Mouse (Mus musculus): Measurements from ENCODE around the gene Hacd2. TPM values are rescaled to one million over a fixed set of nuclear protein-coding genes. Genes with fewer than 3 reads are reported as not detected.
A peak's percentile ranks its signal among the peaks of the same experiment; 100 is the strongest.

The Hacd2 gene
- polyA plus RNA-seq, 1 experiment: 32.6 TPM

DNA sequence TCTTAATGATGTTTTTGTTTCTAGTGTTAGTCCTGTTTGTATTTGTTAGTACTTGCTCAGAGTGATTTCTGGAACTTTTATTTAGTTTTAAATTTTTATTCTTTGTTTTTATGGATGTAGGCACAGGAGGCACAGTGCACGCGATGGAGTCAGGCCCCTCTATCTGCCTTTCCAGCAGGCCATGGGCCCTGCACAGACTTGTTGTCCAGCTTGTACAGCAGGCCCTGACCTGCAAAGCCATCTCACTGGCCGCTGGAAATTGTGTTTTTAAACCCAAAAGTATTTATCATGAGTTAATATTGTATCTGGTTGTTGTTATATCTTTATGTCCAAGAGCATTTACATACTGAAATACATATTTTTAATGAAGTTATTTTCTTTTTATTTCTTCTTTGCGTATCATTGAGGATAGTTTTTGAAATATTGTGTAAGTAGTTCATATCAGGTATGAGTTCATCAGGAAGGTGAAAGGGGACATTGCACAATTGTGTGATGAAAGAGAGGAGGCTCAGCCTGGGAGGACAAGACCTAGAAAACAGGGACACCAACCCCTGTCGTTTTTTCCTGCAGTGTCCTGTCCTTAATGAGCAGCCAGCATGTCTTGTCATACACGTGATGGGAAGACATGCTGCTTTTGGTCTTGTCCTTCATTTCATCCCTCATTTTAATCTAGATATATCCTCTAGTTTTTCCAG lies 24.0 kb downstream of the Hacd2 start:
- Histone ChIP-seq H3K27ac (ENCODE audit: insufficient read depth, low read depth, low read length) (peak overlapping the region; percentile 20), H3K4me3 (ENCODE audit: insufficient read depth, low read length) (no peak overlapping the region), H3K4me1 (ENCODE audit: control insufficient read depth, insufficient read depth, low read length) (peaks cover 17% of the 10 kb centered on the region)
- no peak for TF ChIP-seq POLR2A (IDR thresholded peaks at IDR 0.05; ENCODE audit: borderline replicate concordance, low read depth, low read length)
- TF ChIP-seq CTCF (IDR thresholded peaks at IDR 0.05; ENCODE audit: low read depth, low read length): no peak

GRCm38 (mm10) chr16:35047272-35047969 lies 25.2 kb downstream of the Hacd2 start:
- peaks cover 17% of the 10 kb centered on the region for H3K4me1 ChIP-seq (ENCODE audit: control insufficient read depth, insufficient read depth, low read length)
- H3K4me3 ChIP-seq (ENCODE audit: insufficient read depth, low read length): peak overlapping the region; percentile 8; the same call in 1 of the 2 replicates
- peak overlapping the region; percentile 87 for H3K27ac ChIP-seq (ENCODE audit: insufficient read depth, low read depth, low read length)
- TF ChIP-seq POLR2A (IDR thresholded peaks at IDR 0.05; ENCODE audit: borderline replicate concordance, low read depth, low read length): no peak
- TF ChIP-seq CTCF (IDR thresholded peaks at IDR 0.05; ENCODE audit: low read depth, low read length): no peak

GRCm38 (mm10) chr16:35051066-35051465 lies 28.8 kb downstream of the Hacd2 start:
- Histone ChIP-seq H3K27ac (ENCODE audit: insufficient read depth, low read depth, low read length) (no peak overlapping the region), H3K4me1 (ENCODE audit: control insufficient read depth, insufficient read depth, low read length) (peaks cover 28% of the 10 kb centered on the region), H3K4me3 (ENCODE audit: insufficient read depth, low read length) (no peak overlapping the region)
- TF ChIP-seq POLR2A (IDR thresholded peaks at IDR 0.05; ENCODE audit: borderline replicate concordance, low read depth, low read length) (no peak), CTCF (IDR thresholded peaks at IDR 0.05; ENCODE audit: low read depth, low read length) (no peak)

DNA sequence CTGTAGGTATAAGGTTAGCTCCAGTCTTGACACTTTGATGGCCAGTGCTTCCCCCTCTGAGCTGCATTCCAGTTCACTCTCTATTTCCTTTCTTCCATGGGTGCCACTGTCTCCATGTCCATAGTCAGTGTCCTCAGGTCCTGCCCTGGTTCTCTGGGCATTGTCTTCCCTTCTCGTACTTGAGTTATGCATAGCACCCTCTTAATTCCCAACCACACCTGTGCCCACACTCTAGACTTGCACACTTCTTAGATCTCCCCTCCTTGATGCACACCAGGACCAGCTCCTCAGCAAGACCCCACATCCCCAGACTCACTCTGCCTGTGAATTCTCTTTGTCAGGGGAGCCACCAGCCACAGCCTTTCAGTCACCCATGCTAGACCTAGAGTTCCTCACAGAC lies 30.0 kb downstream of the Hacd2 start:
- H3K4me3 ChIP-seq (ENCODE audit: insufficient read depth, low read length): no peak overlapping the region
- H3K27ac ChIP-seq (ENCODE audit: insufficient read depth, low read depth, low read length): no peak overlapping the region
- no peak for TF ChIP-seq POLR2A (IDR thresholded peaks at IDR 0.05; ENCODE audit: borderline replicate concordance, low read depth, low read length)
- no peak for TF ChIP-seq CTCF (IDR thresholded peaks at IDR 0.05; ENCODE audit: low read depth, low read length)
- H3K4me1 ChIP-seq (ENCODE audit: control insufficient read depth, insufficient read depth, low read length): peaks cover 25% of the 10 kb centered on the region

- H3K4me3 ChIP-seq (ENCODE audit: insufficient read depth, low read length): no peak overlapping the region
- peaks cover 22% of the 10 kb centered on the region for H3K4me1 ChIP-seq (ENCODE audit: control insufficient read depth, insufficient read depth, low read length)
- peak overlapping the region; percentile 52 for H3K27ac ChIP-seq (ENCODE audit: insufficient read depth, low read depth, low read length)
- TF ChIP-seq POLR2A (IDR thresholded peaks at IDR 0.05; ENCODE audit: borderline replicate concordance, low read depth, low read length): no peak
- TF ChIP-seq CTCF (IDR thresholded peaks at IDR 0.05; ENCODE audit: low read depth, low read length): no peak
These were observed 32.4 kb downstream of the Hacd2 start for GRCm38 (mm10) chr16:35054432-35055193.

GRCm38 (mm10) chr16:35055194-35055506 lies 32.9 kb downstream of the Hacd2 start:
- peak overlapping the region; percentile 52 for H3K27ac ChIP-seq (ENCODE audit: insufficient read depth, low read depth, low read length)
- TF ChIP-seq POLR2A (IDR thresholded peaks at IDR 0.05; ENCODE audit: borderline replicate concordance, low read depth, low read length) (no peak), CTCF (IDR thresholded peaks at IDR 0.05; ENCODE audit: low read depth, low read length) (no peak)
- H3K4me1 ChIP-seq (ENCODE audit: control insufficient read depth, insufficient read depth, low read length): peaks cover 22% of the 10 kb centered on the region
- no peak overlapping the region for H3K4me3 ChIP-seq (ENCODE audit: insufficient read depth, low read length)

- peak overlapping the region; percentile 52 for H3K27ac ChIP-seq (ENCODE audit: insufficient read depth, low read depth, low read length)
- H3K4me3 ChIP-seq (ENCODE audit: insufficient read depth, low read length): no peak overlapping the region
- H3K4me1 ChIP-seq (ENCODE audit: control insufficient read depth, insufficient read depth, low read length): peaks cover 22% of the 10 kb centered on the region
- TF ChIP-seq POLR2A (IDR thresholded peaks at IDR 0.05; ENCODE audit: borderline replicate concordance, low read depth, low read length) (no peak), CTCF (IDR thresholded peaks at IDR 0.05; ENCODE audit: low read depth, low read length) (no peak)
These were observed 33.6 kb downstream of the Hacd2 start for GRCm38 (mm10) chr16:35055861-35056260.

DNA sequence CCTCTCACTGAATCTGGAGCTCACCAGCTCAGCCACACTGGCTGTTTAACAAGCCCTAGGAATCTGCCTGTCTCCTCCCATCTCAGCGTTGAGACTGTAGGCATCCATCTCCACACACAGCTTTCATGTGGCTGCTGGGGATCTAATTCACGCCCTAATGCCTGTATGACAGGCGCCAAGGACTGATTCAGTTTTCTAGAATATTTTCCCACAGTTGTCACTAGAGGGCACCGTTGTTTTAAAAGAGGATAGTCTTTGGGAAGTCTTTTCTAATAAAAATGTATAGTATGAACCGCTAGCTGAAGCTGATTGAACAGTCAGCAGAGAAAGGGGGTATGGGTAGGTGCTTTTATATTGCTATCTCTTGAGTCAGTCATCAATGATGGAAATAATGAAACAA lies 34.1 kb downstream of the Hacd2 start:
- H3K4me1 ChIP-seq (ENCODE audit: control insufficient read depth, insufficient read depth, low read length): peaks cover 22% of the 10 kb centered on the region
- TF ChIP-seq CTCF (IDR thresholded peaks at IDR 0.05; ENCODE audit: low read depth, low read length) (peak; percentile 34; the same call in 1 of the 2 replicates), POLR2A (IDR thresholded peaks at IDR 0.05; ENCODE audit: borderline replicate concordance, low read depth, low read length) (no peak)
- H3K27ac ChIP-seq (ENCODE audit: insufficient read depth, low read depth, low read length): peak overlapping the region; percentile 52
- H3K4me3 ChIP-seq (ENCODE audit: insufficient read depth, low read length): no peak overlapping the region

DNA sequence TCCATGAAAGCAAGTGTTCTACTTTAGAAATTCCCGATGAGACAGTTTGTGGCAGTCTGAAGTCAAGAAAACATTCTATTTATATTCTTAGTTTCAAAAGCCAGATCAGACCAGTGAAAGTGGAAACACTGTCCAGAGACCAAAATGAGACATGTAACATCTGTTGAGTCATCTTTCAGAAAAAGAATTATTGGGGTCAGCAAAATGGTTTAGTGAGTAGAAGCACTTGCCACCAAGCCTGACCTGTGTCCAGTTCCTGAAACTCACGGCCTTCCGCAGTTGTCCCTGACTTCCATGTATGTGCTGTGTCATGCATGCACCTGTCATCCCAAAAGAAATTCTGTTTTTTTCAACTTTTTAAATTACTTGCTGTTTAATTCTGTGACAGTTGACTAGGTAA lies 34.6 kb downstream of the Hacd2 start:
- no peak overlapping the region for H3K4me3 ChIP-seq (ENCODE audit: insufficient read depth, low read length)
- H3K4me1 ChIP-seq (ENCODE audit: control insufficient read depth, insufficient read depth, low read length): peaks cover 22% of the 10 kb centered on the region
- TF ChIP-seq CTCF (IDR thresholded peaks at IDR 0.05; ENCODE audit: low read depth, low read length) (no peak), POLR2A (IDR thresholded peaks at IDR 0.05; ENCODE audit: borderline replicate concordance, low read depth, low read length) (no peak)
- peak overlapping the region; percentile 52 for H3K27ac ChIP-seq (ENCODE audit: insufficient read depth, low read depth, low read length)

DNA sequence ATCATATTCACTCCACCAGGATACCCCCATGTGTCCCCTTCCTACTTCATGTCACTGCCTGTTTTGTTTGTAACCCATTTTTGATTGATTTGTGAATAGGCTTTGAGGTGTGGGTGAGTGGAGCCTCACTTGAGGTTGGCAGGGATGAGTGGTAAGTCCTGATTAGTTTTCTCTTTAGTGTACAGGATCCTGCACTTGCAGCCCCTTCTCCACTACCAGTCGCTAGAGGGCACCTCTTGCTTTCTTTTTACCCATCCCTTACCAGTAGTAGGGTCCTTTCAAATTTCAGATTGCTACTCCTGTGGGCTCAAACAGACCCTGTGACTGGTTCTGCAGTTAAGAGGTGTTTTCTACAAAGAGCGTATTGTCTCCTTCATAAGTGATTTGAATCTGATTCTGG lies 38.8 kb downstream of the Hacd2 start:
- no peak overlapping the region for H3K27ac ChIP-seq (ENCODE audit: insufficient read depth, low read depth, low read length)

More for the DNA sequence above, 38.8 kb downstream of the Hacd2 start:
- Histone ChIP-seq H3K4me1 (ENCODE audit: control insufficient read depth, insufficient read depth, low read length) (peaks cover 18% of the 10 kb centered on the region), H3K4me3 (ENCODE audit: insufficient read depth, low read length) (no peak overlapping the region)
- TF ChIP-seq POLR2A (IDR thresholded peaks at IDR 0.05; ENCODE audit: borderline replicate concordance, low read depth, low read length) (no peak), CTCF (IDR thresholded peaks at IDR 0.05; ENCODE audit: low read depth, low read length) (no peak)
